Mouse (Mus musculus) ES-E14 (cell line): Measurements from ENCODE around the gene Theg. TPM values are rescaled to one million over a fixed set of nuclear protein-coding genes. Genes with fewer than 3 reads are reported as not detected.

Experiments
- DNase-seq: peaks from one replicate; pipeline ENCODE4 v3.0.0-alpha.2; 2013; ENCODE audit warnings: low read depth, low spot score
- H3K27ac ChIP-seq: 2 replicates; pipeline ENCODE4 v1.5.1; 2012; ENCODE audit warnings: low read depth, mild to moderate bottlenecking, low read length, moderate library complexity, mixed read lengths; ENCODE audit not compliant: poor library complexity, insufficient read depth, severe bottlenecking
- H3K36me3 ChIP-seq: 2 replicates; pipeline ENCODE4 v1.6.1; 2012; ENCODE audit warnings: mild to moderate bottlenecking, low read length, moderate library complexity, mixed read lengths; ENCODE audit not compliant: control insufficient read depth, poor library complexity, insufficient read depth, severe bottlenecking
- H3K4me1 ChIP-seq, 2 experiments: fragments of 150-350 bp in 1 of 2; sonication (generic) in 1 of 2; 2 replicates each; pipeline ENCODE4 v1.6.1; 2012; ENCODE audit warnings: low read length in 2 of 2, mild to moderate bottlenecking in 1 of 2, mixed read lengths in 1 of 2; ENCODE audit not compliant: control insufficient read depth in 2 of 2, insufficient read depth in 2 of 2, poor library complexity in 1 of 2
- H3K4me3 ChIP-seq, 2 experiments: fragments of 150-350 bp in 1 of 2; sonication (generic) in 1 of 2; 2 replicates each; pipeline ENCODE4 v1.5.1; 2012; ENCODE audit warnings: low read length in 2 of 2, low read depth in 1 of 2, mild to moderate bottlenecking in 1 of 2, mixed read lengths in 1 of 2; ENCODE audit not compliant: insufficient read depth in 1 of 2, poor library complexity in 1 of 2, severe bottlenecking in 1 of 2
- H3K9ac ChIP-seq: 2 replicates; pipeline ENCODE4 v1.6.1; 2012; ENCODE audit warnings: low read depth, mild to moderate bottlenecking, low read length, mixed read lengths; ENCODE audit not compliant: poor library complexity, insufficient read depth, severe bottlenecking
- H3K9me3 ChIP-seq: fragments of 150-350 bp; sonication (generic); 2 replicates; pipeline ENCODE4 v1.6.1; 2012; ENCODE audit warnings: low read depth, mild to moderate bottlenecking, low read length; ENCODE audit not compliant: control insufficient read depth, insufficient read depth
- CHD2 ChIP-seq: IDR thresholded peaks from 2 replicates; pipeline ENCODE4 v1.6.1; 2014; ENCODE audit warnings: mild to moderate bottlenecking, low read depth, low read length, inconsistent platforms
- HCFC1 ChIP-seq: IDR thresholded peaks from 2 replicates; pipeline ENCODE4 v1.6.1; 2012; ENCODE audit warnings: low read length, inconsistent platforms, borderline replicate concordance; ENCODE audit not compliant: insufficient read depth
- MAFK ChIP-seq: IDR thresholded peaks from 2 replicates; pipeline ENCODE4 v1.6.1; 2014; ENCODE audit warnings: mild to moderate bottlenecking, low read depth, low read length, inconsistent platforms; ENCODE audit not compliant: insufficient read depth
- ZC3H11A ChIP-seq: IDR thresholded peaks from 2 replicates; pipeline ENCODE4 v1.6.1; 2012; ENCODE audit warnings: low read depth, mild to moderate bottlenecking, inconsistent platforms, low read length, borderline replicate concordance
- ZNF384 ChIP-seq: IDR thresholded peaks from 2 replicates; pipeline ENCODE4 v1.6.1; 2012; ENCODE audit warnings: low read depth, low read length, inconsistent platforms
- in situ Hi-C, 2 experiments: fragments of 600-800 bp; cut with MboI; formaldehyde crosslinking; loops; one replicate each; pipeline ENCODE4 v1.15.1; 2025; ENCODE audit warnings: low sequenced_read_pairs in 2 of 2, inconsistent platforms in 1 of 2; ENCODE audit not compliant: unreplicated experiment in 2 of 2
- total RNA-seq: library from RNA; depleted of rRNA; stranded (reverse); fragments of 300-350 nt; gene quantifications from 2 replicates; pipeline ENCODE4 v1.2.3, GENCODE M21; 2012

The Theg gene
- total RNA-seq, 1 experiment: not detected

- Histone ChIP-seq H3K27ac (no peak overlapping the region), H3K4me1 (no peaks in the 10 kb centered on the region; a peak in 1 of 4 replicates), H3K4me3 (no peak overlapping the region), H3K9me3 (no peaks in the 10 kb centered on the region), H3K36me3 (peaks cover 84% of the 10 kb centered on the region), H3K9ac (no peak overlapping the region)
- no peak for DNase-seq
- TF ChIP-seq CHD2 (no peak), ZNF384 (no peak), HCFC1 (no peak), ZC3H11A (no peak), MAFK (no peak)
- in situ Hi-C loops: no loop called here
Observed at GRCm38 (mm10) chr10:79546483-79546882, 40.6 kb downstream of the Theg start.

GRCm38 (mm10) chr10:79545891-79546290 lies 41.2 kb downstream of the Theg start:
- in situ Hi-C loops: no loop called here
- TF ChIP-seq ZNF384 (no peak), ZC3H11A (no peak), CHD2 (no peak), HCFC1 (no peak), MAFK (no peak)
- Histone ChIP-seq H3K27ac (no peak overlapping the region), H3K9ac (no peak overlapping the region), H3K4me3 (no peak overlapping the region), H3K36me3 (peaks cover 90% of the 10 kb centered on the region), H3K4me1 (no peaks in the 10 kb centered on the region), H3K9me3 (no peaks in the 10 kb centered on the region)
- DNase-seq: no peak

- no peaks in the 10 kb centered on the region for H3K9me3 ChIP-seq
- no peak overlapping the region for H3K4me3 ChIP-seq
- H3K9ac ChIP-seq: no peak overlapping the region
- DNase-seq: no peak
- peaks cover 92% of the 10 kb centered on the region for H3K36me3 ChIP-seq
- in situ Hi-C loops: no loop called here
- TF ChIP-seq ZC3H11A (no peak), HCFC1 (no peak), MAFK (no peak), ZNF384 (no peak), CHD2 (no peak)
- no peak overlapping the region for H3K27ac ChIP-seq
- no peaks in the 10 kb centered on the region for H3K4me1 ChIP-seq
Observed at GRCm38 (mm10) chr10:79544631-79545030, 42.5 kb downstream of the Theg start.

DNA sequence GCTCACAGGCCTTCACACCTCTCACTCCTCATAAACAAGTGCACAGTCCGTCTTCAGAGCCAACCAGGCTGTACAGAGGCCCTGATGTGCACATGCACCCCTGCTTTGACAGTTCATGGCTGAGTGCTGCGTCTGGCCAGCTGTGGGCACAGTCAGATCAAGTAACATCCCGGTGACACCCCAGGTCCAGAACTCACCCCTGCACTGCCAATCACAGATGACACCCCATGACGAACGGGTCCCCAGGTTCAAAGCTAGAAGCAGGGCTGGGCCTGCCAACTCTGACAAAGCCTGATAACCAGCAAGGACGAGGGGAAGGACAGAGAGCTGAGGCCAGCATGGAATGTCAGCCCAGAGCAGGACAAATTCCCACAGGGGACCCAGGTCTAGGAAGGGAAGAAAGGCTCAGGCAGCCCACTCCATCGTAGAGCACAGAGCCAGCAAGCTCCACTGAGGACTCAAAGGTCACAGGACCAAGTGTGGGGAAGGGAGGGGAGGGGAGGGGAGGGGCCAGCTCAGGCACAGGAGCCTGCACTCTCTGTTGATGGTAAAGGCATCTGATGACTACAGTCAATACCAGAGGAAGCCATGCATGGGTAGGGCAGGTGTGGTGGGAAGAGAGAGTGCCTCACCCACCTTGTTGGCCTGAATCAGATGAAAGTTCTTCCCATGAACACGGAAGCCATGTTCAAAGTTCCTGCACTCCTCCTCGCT lies 43.1 kb downstream of the Theg start:
- Histone ChIP-seq H3K4me3 (no peak overlapping the region), H3K9me3 (no peaks in the 10 kb centered on the region), H3K4me1 (no peaks in the 10 kb centered on the region), H3K36me3 (peaks cover 87% of the 10 kb centered on the region), H3K9ac (no peak overlapping the region), H3K27ac (no peak overlapping the region)
- DNase-seq: no peak
- TF ChIP-seq ZNF384: no peak
- TF ChIP-seq MAFK: no peak
- in situ Hi-C loops: no loop called here

DNA sequence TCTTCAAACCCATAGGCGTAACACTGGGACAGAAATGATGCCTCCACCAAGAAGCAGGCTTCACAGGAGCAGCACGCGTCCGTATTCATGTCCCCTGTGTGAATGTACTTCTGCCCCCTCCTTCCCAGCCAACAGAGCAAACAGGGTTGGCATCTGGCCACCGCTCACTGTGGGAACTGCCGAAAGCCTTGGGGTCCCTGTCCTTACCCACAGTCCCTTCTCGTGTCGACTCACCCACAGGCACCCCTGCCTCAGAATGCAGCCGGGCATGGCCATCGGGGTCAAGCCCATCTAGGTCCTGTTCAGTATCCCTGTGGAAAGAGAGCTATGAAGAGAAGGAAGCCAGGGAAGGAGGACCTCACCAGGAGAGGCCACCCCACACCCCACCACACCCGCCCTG lies 45.0 kb downstream of the Theg start:
- H3K9me3 ChIP-seq: no peaks in the 10 kb centered on the region
- no peak for DNase-seq
- H3K4me1 ChIP-seq: no peaks in the 10 kb centered on the region
- H3K36me3 ChIP-seq: peaks cover 68% of the 10 kb centered on the region
- H3K9ac ChIP-seq: no peak overlapping the region
- no peak for TF ChIP-seq CHD2
- TF ChIP-seq ZC3H11A: no peak
- no peak for TF ChIP-seq HCFC1
- no peak for TF ChIP-seq MAFK
- no peak for TF ChIP-seq ZNF384
- in situ Hi-C loops: no loop called here
- no peak overlapping the region for H3K4me3 ChIP-seq
- no peak overlapping the region for H3K27ac ChIP-seq
